Mouse (Mus musculus) cerebellum, adult 9-10 months (tissue): Measurements from ENCODE around the gene Thegl.
"Not testable (repeated sequence)": the region's sequence is repeated elsewhere in the genome, so short reads cannot be mapped to it uniquely, and the experiment has no call there.

ENCODE experiments used
- DNase-seq: peaks from one replicate; pipeline ENCODE4 v3.0.0; 2022

Thegl gene

DNA sequence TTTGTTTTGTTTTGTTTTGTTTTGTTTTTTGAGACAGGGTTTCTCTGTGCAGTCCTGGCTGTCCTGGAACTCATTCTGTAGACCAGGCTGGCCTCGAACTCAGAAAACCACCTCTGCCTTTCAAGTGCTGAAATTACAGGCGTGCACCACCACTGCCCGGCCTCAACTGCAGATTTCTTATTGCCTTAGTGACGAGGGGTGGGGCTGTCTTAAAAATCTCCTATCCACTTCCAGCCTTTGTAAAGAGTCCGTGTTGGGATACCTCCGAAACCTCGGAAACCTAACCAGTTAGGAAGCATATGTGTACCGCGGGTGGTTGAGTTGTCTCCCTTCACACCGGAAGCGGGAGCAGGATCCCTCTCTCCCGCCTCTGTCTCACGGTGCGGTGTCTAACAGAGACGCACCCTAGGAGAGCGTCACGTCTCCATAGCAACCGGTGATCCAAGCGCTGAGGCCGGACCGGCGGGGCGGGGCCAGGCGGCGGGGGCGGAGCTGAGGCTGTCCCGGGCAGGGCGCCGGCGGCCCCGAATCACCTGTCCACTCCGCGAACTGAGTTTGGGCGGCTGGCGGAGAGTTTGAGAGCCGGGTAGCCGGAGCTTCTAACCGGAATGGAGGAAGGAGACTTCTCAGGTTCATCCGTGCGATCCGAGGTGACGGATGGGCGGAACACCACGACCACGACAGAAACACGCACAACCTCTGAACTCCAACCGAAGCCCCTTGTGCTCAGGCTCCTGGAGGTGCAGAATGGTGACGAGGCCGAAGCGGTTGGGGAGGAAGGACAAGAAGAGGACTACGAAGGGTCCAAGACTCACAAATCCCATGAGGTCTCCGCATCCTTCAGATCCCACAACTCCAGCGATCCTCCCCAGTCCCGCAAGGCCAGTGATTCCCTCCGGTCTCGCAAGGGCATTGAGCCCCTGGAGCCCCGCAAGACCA is at the start of gene Thegl:
Gene Thegl (plus strand): TSS at position 480 of the 939 bp plus-strand sequence.
- peak; percentile 48 for DNase-seq

DNA sequence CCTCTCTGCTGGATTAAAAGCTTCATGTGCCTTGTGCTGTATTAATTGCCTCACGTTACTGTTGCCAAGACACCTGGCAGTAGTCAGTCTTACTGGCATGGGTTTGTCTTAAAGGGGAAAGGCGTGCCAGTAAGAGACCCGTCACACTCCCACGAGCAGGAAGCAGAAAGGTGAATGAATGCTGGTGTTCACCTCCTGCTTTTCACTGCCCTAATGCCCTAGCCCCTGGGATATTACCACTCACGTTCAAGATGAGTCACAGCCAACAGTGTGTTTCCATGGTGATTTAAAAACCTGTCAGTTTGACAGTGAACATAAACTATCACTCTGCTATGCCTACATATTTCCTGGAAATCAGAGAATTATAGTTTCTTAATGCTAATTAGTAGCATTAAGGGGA is 46.6 kb upstream of the Thegl start:
- no peak for DNase-seq

DNA sequence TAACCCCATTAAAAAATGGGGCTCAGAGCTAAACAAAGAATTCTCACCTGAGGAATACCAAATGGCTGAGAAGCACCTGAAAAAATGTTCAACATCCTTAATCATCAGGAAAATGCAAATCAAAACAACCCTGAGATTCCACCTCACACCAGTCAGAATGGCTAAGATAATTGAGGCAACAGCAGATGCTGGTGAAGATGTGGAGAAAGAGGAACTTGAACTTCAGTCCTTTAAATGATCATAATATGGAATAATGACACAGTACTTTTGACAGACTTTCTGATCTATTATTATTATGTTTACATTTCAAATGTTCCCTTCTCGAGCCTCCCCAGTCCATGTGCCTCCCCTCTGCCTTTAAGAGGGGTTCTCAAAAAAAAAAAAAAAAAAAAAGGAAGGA is 44.7 kb upstream of the Thegl start:
- not testable (repeated sequence) for DNase-seq

DNA sequence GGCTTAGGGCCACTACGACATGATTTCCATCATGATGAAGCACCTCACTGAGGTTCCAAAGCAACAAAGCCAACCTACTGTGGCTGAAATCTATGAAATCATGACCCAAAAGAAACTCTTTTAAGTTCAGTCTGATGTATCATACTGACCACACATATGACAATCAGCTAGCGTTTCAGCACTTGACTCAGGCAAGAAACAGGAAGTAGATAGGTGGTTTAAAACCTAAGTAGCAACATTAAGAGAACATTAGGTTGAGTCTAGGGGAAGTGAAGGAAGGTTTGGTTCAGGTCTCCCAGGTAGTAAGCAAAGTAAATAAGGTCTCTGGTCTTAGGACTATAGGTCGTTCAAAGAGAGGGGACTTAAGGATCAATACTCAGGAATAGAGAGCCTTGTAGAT is 42.3 kb upstream of the Thegl start:
- DNase-seq, result no peak

DNA sequence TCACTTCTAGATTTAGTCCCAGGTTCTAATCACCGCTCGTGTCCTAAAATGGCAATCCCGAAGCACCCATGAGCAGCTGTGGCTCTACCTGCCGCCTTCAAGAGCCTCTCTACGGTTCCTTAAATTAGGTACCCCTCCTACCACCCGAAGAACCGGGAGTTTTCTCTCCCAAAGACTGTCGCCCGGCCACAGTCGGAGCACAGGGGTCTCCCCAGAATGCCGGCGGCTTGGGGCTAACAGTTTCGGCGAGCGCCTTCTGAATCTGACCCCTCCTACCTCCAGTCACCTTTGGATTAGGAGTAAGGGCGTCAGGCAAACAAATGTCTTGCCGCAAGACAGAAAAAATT is 41.6 kb upstream of the Thegl start:
- DNase-seq, result no peak

DNA sequence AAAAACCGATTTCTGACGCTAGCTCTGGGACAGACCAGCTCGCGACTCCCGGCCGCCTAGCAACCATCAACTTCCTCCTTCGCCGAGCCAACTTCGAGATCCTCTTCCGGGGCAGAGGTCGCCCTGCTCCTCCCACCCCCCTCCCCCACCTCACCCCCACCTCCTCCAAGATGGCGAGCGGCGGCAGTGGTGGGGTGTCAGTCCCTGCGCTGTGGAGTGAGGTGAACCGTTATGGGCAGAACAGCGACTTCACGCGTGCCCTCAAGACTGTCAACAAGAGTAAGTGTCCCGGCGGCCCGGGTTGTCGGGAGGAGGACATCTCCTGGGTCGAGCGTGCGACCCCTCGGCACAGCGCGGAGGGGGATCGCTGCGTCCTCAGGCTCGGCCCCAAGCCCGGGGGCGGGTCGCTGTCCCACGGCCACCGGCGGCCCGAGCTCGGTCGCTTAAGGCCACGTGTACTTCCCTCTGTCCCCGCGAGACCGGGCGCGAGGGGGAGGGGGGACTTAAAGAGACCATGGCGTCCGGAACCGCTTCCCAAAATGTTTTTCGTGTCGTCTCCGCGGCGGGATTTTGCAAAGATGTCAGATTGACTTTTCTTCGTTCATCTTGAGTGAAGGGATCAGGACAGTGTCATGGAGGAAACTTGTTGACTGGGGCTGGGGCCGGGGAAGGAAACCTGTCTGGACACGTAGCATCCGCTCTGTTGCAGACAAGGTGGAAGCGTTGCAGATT is 41.1 kb upstream of the Thegl start, which contains the start of gene Srp72:
Gene Srp72 (plus strand): TSS at position 130 of the 732 bp plus-strand sequence.
- peak; percentile 80 for DNase-seq

DNA sequence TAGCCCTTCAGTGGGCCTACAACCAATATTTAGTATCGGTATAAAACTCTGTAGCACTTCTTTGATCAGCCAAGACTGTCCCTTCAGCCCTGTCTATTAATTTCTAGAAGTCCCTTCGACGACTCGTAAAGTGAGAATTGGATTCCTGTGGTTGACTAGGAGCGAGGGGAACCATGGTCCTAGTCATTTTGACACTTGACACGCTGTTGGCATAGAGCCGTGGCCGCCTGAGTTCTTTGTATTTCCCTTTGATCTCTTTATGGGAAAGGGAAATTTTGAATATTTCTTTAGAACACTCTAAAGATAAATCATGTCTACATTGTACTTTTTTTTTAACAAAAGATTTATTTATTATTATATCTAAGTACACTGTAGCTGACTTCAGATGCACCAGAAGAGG is 40.1 kb upstream of the Thegl start:
- DNase-seq, result no peak

DNA sequence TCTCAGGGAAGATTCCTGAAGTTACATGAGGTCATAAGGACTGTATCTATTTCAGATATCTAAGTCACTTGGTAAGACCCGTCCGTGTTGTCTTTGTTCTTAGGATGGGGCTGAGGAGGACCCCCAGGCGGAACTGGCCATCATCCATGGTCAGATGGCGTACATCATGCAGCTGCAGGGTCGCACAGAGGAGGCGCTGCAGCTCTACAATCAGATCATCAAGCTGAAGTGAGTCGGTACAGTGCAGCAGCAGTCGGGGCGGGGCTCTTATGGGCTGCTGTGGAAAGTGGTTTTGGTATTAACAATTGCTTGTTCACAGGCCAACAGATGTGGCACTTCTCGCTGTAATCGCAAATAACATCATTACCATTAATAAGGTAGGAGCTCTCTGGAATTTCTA is 31.8 kb upstream of the Thegl start:
- DNase-seq, result no peak

DNA sequence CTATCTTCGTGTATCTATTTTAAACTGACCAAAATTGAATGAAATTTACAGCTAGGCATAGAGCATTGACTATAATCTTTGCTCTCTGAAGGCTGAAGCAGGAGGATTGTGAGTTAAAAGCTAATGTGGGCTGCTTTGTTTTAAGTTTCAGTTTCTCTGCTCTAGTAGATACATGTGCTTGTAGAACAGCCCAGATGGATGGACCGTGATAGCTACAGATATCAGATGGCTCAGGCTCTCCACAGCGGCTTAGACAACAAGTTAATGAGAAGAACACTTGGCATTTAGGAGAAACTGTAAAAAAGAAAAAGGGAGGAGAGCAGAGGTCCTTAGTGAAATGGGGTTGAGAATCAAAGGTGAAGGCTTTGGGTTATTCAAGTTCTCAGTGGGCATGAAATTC is 25.0 kb upstream of the Thegl start:
- DNase-seq, result no peak

DNA sequence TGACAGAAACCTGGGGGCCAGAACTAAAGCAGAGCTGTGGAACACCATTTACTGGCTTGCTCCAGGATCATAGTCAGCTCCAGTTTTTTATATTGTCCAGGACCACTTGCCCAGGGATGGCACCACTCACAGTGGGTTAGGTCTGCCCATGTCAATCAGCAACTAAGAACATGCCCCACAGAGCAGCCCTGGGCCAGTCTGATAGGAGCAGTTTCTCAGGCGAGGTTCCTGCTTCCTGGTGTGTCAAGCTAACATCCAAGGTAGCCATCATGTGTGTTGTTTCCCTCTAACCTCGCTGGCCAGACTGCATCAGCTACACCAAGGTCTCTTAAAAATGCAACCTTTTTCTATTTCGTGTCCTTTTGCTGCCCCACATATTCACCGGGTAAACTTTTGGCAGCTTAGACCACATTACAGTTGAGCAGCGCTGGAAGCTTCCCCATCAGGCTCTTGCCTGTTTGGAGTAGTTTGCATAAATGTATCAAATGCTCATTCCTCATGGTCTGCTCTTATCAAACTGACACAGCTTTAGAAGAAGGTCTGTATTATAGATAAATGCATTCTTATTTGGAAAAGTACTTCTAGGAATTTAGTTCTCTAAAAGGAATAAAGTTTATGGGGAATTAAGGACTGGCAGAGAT is 22.5 kb upstream of the Thegl start:
- no peak for DNase-seq

DNA sequence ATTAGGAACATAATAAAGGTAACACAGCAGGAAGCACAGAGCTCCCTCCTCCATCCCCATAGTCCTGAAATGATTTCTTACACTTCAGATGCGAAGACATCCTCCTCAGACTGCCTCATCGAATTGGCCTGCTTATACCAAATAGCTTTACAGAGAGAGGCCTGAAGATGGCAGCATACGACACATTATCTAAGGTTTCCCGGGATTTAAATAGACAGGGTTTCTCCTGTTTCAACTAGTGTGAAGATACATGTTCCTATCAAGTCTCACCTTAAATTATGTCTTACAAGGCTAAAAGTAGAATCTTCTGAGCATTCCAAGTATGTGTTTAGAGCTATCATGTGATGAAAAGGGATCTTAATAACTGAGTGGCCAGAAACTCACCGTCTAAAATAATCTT is 17.4 kb upstream of the Thegl start:
- peak; percentile 19 for DNase-seq

DNA sequence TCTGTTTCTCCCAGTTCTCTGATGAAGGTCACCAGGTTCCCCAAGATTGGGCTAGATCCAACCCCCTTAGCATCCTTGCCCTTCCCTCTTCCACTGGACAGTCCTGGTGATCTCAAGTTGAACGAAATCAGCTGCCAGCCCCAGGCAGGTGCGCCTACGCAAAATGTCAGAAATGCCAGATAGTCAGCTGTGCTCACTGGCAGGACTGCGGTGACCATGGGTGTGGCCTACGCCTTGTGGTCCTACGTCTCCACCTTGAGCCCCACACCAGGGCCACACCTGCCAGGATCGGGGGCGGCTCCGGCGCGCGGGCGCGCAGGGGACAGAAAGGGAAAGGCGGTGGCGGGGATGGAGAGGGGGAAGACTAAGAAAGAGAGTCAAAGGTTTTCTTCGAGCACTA is 14.6 kb upstream of the Thegl start:
- DNase-seq, result no peak

DNA sequence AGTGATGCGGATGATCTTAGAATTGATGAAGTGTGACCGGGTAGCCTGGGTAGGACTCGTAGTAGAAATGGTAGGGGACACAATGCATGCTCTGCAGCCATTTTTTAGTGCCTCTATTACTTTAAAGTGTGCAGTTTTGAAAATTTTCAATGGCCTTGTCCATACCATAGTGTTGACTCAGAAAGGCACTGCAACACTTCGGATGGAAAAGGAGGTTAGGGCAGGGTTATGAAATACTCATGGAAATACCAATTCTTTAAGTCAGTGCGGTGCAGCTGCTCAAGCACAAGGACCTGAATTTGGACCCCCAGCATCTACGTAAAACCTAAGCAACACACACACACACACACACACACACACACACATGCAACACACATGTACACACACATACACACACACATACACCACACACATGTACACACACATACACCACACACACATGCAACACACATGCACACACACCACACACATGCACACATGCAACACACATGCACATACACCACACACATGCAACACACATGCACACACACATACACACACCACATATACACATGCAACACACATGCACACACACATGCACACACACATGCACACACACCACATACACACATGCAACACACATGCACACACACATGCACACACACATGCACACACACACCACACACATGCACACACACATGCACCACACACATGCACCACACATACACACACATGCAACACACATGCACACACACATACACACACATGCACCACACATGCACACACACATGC is 11.6 kb upstream of the Thegl start, which contains the start of gene Arl9:
Gene Arl9 (plus strand): TSS at position 5 of the 771 bp plus-strand sequence.
- no peak for DNase-seq

DNA sequence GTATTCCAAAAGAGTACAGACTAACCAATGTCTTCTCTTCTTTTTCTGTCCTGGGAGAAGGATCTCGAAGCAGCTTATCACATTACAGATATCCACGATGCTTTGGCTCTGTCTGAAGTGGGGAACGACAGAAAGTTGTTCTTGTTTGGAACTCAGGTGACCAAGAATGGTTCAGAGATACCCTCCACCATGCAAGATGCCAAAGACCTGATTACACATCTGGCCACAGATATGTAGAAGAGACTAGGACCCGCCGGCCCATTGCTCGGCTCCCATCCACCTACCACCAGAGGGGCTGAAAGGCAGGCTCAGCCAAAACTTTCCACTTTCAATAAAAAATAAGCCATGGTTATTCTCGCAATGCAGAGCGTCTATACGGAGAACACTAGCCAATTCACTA is 5.5 kb upstream of the Thegl start:
- DNase-seq, result no peak

DNA sequence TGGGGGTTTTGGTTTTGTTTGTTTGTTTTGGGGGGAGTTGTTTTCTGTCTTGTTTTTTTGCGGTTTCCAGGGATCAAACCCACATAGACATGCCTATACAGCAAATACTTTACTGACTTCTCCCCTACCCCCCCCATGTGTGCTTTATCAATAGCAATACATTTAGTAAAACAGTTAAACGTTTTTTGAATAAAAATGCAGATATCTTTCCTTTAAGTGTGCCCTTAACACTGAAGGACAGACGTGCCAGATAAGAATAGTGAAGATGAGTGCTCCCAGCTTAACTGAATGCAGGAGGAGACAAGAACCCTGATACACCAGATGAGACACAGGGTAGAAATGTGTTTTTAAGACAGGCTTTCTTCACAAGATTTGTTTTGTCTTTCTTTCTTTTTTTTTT is 4.7 kb upstream of the Thegl start:
- no peak for DNase-seq

DNA sequence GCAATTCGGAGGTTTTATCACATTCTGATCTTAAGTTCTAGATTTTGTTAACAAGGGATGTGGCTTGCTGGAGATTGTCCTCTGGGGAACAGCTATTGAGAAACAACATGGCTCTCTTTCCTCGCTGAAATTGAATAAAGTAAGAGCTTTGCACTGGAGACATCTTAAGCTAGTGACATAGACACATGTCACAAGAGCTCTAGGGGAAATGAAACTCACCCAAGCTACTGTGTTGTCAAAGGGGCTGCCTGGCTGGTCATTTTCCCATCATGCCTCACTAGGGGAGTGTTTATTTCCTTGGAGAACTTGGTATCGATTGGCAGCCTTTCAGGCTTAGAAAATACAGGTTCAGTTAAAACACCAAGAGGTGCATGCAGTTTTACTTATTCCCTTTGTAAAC is 2.7 kb upstream of the Thegl start:
- DNase-seq, result no peak

DNA sequence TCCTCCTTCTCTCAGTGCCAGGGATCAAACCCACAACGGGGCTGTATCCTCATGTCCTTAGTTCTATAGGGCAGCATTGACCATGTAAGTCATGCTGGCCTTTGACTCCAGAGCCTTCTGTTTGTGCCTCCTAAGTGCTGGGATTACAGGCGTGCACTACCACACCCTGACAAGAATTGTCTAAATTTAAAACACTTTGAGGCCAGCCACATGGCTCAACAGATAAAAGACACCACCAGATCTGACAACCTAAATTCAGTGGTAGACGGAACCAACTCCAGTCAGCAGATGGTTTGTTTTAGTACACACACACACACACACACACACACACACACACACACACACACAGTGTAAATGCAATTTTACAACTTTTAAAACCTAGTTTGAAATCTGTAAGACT is 12.2 kb downstream of the Thegl start:
- no peak for DNase-seq

DNA sequence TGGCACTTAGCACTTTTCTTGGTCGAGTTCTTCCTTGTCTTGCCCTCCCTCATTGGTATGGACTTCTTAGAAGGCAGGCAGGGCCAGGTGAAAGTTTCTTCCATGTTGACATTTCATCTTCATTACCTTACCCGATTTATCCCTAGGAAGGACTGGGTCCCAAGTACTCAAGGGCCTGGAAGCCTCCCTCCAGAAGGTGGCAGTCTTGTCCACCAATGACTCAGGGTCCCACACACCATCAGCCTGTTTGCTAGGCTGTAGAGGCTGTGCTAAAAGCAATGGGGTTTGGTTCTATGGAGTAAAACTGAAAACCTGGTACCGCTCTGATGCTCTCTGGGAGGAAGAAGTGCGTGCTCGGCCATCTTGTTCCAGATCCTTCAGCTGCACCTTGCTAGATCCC is 13.9 kb downstream of the Thegl start:
- DNase-seq, result no peak

DNA sequence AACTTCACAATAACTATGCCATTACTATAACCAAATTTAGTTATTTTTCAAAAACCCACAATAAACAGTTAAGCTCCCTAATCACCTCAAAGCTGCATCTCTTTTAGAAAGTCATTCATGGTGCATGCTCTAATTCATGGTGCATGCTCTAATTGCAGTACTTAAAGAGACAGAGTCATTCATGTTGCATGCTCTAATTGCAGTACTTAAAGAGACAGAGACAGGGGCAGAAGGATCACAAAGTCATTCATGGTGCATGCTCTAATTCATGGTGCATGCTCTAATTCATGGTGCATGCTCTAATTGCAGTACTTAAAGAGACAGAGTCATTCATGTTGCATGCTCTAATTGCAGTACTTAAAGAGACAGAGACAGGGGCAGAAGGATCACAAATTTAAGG is 19.3 kb downstream of the Thegl start:
- DNase-seq, result not testable (repeated sequence)

DNA sequence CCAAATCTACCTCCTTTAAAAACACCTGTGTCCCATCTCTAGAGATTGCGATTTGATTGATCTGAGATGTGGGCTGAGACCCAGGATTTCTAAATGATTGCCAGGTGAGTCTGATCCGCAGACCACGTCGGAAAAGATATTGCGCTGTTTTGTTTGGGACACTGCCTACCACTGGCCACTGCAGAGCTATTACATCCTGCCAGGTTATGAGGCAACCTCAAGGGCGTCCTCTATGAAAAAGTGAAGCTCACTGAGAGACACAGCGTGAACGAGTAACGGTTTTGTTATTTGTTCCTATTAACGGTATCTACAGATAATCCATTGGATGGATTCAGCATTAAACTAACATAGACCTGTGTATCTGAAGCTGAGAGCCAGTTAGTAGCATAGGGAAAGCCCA is 22.6 kb downstream of the Thegl start:
- DNase-seq, result no peak

DNA sequence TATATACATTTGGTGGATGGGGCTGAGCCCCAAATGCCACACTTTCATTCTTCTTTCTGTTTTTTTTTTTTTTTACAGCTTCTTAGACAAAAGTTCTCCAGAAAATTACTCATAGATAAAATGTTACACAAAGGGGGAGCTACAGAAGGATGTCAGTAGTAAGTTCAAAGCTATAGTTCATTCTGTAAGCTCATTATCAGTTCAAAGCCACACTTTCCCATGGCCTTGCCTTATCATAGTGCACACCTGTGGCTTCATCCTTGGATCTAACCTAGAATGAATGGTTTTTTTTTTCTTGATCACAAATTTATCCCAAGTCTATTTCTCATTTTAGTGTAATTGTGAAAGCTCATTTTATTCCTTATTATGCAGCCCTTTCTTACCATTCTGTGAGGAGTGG is 23.6 kb downstream of the Thegl start:
- DNase-seq, result no peak

DNA sequence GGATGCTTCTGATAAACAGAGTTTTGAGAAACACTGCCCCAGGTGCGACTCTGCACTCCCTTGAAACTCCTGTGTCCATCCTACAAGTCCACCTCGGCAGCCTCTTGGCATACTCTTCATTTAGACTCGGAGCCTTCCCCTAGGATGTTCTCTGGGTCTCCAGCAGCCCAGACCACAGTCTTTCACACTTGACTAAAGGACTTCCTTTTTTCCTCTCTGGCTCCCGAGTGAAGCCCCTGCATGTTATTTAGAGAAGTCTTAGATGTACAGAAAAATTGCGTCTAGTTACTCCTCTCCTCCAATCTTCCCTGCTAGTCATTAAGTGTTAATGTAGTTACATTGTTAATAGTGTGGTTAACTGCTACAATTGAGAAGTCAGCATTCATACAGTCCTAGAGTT is 28.5 kb downstream of the Thegl start:
- DNase-seq, result no peak

DNA sequence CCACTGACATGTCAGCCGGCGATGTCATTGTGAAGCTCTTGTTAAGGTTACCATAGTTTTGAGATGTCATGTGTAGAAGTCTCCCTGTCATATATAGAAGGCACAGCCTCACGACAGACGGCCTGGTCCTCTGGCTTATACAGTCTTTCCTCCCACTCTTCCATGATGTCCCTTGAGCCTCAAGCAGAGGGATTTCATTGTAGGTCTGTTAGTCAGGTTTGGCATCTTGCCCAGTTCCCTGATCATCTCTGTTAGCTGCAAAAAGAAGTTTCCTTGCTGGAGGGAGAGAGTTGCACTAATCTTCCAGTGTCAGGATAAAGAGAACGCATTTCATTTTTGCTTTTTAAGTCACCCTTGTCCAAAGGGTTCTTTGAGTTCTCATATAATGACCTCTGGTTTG is 36.8 kb downstream of the Thegl start:
- no peak for DNase-seq
